Mouse (Mus musculus) thymus, postnatal 10 days (tissue): ENCODE data around the gene Kcnq1.

ENCODE experiments used
- DNase-seq, 2 experiments: peaks; one replicate each; pipeline ENCODE4 v3.0.0; 2021; ENCODE audit warnings: low spot score in 2 of 2

The Kcnq1 gene

DNA sequence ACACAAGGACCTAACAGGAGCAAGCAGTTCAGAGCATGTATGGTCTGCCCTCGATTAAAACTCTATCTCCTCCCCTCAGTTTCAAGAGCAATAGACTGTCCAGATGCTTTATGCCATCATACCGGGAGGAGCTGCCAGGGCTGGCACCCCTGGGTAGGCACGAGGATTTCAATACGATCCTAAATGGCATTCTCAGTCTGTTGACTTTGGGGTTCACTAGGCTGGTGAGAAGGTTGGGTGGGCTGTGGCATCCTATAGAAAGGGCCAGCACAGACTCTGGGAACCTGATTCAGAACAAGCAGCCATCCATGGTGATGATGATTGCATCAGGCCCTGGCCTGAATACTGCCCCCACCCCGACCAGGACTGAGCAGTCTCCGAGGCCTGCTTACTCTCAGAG is 79.3 kb downstream of the Kcnq1 start:
- DNase-seq: no peak

DNA sequence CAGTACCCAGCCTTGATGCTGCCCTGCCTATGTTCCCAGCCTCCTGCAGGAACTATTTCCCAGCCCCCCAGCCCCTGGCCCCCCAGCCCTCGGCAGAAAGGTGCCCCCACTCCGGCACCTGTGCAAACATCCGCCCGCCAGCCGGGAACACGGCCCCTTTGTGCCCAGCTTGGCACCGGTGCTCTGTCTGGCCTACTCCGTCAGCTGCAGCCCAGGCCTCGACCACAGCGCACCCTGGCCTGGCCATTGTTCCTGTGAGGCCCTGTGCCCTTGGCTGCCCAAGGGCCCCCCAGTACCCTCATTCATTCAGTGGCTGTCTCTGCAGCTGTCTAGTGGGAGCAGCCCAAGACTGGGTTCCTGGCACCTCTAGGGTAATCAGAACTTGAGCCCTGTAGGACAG is 80.2 kb downstream of the Kcnq1 start:
- no peak for DNase-seq

DNA sequence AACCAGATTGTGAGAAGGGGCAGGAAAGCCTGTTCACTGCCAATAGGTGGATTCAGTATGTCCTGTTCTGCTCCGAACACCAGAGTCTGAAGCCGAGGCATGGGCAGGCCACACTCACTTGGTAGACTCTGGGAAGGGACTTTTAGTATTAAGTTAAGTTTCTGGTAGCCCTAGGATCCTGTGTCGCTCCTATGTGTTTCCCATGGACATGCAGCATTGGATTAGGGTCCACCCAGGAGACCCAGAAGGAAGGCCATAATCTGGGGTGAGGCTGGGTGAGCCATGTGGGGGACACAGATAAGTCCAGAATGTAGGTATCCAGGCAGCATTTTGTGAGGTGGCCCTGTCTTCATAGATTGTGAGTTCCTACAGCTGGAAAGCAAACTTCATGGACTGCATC is 81.0 kb downstream of the Kcnq1 start:
- DNase-seq: no peak

DNA sequence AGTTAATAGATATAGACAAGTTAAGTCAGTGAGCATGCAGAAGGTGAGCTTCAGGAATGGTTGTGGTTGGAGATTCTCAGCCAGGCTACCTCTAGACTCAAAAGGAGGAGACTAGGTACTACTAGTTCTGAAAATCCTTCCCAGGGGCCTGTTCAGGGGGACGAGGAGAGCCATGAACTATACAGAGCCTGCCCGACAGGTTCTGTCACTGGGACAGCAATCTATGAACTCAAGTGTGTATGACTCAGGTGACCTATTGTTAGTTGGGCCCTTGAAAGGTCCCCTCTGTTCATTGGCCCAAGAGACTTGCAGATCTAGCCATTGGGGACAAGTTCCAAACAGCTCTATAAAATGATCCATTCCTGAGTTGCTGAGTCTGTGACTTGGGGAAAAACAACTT is 82.4 kb downstream of the Kcnq1 start:
- DNase-seq: no peak

DNA sequence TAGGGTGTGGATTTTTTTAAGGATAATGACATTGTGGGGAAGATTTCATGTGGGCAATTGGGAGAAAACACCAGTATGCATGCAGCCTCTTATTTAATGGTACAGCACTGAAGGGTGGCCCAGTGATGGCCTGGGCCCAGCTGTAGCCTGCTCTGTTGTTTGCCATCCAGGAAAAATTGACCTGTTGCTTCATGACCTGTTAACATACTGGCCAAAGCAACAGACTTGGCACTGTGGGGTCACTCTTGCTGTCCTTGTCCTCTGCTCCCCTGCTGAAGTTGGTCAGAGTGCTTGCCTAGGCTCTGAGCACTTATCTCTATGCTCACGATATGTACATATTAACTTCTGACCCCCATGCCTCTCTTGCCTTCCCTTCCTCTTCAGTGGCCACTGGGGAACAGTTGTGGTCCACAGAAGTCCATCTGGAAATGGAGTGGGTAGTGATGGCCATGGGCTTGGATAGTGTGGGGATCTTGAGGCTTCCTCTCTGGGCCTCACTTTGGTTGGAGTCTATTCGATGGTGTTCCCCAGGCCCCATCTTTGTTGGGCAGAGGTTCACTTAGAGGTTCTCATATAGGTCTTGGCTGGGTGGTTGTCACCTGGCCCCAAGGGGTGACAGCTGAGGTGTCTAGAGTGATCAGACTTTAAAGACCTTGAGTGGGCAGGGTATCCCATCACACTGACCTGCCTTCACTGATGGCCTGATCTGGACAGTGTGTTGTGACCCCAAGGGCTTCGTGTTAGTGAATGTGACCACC is 84.0 kb downstream of the Kcnq1 start:
- no peak for DNase-seq

DNA sequence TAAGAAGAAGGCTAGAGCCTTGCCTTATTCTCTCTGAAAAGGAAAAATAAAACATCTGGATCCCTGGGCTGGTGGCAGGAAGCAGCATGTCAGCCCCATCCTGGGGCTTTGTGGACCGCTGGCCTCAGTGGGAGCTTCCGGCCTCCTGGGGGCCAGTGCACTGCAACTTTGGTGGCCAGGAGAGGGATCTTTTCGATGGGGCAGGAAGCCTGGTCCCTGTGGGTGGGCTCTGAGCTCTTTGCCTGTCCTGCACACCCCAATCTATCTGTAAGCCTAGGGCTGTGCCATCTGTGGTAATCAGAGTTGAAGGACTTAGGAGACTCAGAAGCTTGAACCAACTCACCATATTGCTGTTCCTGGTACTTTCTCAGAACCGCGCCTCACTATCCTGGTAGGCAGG is 84.7 kb downstream of the Kcnq1 start:
- no peak for DNase-seq

DNA sequence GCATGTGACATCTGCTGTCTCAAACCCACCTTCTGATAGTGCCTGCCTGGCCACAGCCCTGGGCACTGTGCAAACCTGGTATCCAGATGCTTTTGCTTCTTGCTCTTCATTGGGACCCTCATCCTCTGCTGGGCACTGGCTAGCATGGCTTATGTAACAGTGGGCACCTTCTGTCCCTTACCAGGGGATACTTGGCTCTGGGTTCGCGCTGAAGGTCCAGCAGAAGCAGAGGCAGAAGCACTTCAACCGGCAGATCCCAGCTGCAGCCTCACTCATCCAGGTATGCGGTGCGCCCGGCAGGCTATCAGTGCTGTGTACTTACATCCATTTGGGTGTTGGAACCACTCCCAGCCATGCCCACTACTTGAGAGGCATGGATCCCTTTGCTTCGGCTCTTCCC is 86.2 kb downstream of the Kcnq1 start:
- DNase-seq: no peak

DNA sequence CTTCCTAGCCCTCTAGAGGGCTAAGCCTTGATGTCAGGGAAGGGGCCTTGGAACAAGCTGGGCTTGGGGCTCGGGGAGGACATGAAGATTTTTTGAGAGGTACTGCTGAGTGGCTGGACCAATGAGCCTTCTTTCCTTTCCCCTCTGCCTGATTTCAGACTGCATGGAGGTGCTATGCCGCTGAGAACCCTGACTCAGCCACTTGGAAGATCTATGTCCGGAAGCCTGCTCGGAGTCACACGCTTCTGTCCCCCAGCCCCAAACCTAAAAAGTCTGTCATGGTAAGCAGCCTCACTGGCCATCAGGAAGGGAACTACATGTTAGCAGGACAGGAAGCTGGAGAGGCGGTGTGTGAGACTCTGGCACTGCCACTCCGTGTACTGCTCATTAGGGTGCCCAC is 87.9 kb downstream of the Kcnq1 start:
- DNase-seq: no peak

DNA sequence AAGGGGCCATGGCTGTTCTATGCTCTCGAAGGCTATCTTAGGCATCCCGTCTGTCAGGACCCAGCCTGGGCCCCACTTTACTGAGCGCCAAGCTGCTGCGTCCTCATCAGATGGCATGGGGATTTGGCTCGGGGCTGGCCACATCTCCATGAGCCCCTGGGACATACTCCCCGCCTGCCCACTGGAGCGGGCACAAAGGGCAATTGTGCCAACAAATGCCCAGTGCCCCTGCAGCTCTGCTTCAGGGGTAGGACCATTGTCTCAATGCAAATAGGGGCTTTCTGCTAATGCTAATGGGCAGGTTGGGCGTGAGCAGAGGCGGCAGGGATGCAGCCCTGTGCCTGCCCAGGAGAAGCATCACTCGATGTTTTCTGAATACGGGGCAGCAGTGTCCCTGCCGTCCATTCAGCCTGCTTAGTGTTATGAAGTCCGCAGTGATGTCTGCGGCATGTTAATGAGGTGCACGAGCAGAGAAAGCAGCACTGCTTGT is 91.8 kb downstream of the Kcnq1 start:
- DNase-seq: no peak

DNA sequence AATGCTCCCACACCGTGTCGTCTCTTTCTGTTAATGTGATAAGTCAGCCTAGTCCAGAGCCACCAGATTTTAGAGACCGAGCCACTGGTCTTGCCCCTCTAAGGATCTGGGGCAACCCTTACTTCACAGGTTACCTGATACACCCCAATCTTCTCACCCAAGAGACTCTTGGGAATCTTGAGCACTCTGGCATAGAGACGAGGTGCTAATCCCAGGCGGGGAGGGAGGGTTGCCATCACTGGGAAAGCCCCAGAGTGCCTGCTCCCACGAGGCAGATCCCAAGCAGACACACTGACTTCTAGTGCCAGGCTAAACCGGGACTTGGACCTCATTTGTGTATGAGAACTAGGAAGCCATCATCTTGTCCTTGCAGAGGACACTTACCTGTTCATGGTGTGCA is 92.3 kb downstream of the Kcnq1 start:
- DNase-seq: no peak

DNA sequence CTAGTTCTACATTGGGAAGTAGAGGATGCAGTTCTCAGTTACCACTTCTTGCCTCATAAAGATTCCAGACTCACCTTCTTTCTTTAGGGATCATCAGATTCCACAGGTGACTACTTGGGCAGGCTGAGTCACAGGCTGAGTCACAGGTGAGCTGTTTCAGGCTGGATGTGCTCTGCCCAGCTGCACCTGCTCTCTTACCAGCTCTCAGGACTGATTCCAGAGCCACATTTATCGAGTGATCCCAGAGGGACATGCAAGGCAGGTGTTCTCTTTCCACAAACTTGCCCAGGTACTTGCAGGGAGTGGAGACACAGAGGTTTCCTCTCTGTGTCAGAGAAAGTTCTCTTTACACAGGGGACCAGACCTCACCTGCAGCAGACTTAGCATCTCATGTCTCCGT is 95.1 kb downstream of the Kcnq1 start:
- DNase-seq: no peak

DNA sequence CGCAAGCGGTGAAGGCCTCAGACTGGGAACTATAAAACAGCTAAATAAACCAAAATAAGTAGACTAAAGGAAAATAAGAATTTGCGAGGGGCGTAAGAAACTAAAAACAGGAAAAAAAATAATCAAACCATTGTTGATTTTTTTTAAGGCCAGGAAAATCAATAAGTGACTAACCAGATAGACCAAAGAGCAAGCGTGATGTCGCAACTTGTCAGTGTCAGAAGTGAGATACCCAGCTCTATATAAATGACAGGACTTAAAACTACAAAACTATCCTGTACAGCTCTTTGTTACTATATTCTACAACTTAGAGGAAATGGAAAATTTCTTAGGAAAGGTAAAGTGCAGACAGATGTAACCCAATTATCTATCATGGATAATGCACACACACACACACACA is 97.7 kb downstream of the Kcnq1 start:
- no peak for DNase-seq

DNA sequence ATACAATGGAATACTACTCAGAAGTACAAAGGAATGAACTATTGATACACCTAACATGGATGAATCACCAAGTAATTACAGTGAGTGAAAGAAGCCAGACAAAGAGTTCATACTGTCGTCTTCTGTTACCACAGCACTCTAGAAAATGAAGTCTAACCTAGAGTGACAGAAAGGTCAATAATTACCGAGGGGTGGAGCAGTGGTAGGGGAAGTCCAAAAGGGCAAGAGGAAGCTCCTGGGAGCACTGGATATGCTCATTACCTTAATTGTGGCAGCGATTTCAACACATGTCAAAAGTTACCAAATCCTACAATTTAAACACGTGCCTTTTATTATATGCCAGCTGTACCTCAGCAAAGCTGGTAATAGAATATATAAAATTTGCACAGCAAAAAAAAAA is 100.9 kb downstream of the Kcnq1 start:
- DNase-seq: no peak

DNA sequence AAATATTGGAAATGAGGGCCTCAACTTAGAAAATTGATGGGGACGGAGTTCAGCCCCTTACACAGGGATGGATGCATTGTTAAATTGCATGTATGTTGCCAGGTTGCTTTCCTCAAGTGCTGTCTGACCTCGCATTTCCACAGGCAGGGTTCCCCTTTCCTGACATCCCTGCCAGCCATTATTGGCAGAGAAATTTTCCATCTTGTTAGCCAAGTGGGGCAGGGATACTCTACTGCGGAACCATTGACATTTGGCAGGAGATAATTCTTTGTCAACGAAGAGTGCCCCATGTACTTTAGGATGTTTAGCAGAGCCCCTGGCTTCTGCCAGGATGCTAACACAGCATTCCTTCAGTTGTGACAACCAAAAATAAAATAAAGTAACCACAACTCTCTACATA is 104.6 kb downstream of the Kcnq1 start:
- no peak for DNase-seq

DNA sequence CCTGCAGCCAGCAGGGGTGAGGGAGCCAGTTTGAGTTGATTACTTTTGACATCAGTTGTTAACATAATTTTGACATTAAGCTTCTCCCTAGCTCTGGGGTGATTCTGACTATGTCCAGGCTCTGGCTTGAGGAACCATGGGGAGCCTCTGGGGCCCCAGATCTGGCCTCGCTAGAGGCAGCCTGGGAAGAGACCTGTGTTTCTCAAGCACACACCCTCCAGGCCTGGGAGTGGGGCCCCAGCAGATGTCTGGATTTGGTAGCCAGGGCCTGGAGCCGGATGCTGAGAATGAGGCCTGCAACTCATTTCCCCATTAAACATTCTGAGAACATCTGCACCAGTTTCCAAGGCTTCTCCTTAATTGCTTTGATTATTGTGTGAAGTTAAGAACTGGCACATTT is 145.0 kb downstream of the Kcnq1 start:
- DNase-seq: no peak

DNA sequence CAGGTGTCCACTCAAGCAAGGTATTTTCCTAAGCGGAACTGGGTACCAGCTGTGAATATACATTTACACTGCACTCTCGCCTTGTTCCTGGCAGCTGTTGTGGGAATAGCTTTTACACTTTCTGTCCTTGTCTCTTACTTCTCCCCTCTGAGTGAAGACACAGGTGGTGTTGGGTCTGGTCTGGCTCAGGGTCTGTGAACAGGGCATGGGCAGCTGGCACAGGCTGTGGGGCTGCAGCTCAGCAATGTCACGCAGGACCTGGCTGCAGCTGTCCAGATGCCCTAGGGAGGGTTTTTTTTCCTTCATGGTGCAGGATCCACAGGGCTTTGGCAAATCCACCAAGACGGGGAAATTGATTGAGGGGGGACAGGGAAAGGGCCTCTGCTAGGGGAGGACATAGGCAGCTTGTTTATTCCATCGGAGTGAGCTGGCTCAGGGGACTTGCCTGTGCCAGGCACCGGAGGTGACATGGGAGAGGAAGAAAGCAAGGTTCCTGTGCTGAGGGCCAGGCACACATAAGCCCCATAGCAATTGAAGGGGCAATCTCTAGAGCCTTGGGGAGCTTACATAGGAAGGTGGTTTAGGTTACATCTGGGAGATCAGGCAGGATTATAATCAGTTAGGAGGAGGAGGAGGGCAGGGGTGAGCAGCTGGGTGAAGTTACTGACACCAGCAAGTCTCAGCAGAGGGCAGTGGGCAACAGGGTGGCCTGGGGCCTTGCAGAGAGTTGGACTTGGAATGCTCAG is 147.1 kb downstream of the Kcnq1 start:
- no peak for DNase-seq

DNA sequence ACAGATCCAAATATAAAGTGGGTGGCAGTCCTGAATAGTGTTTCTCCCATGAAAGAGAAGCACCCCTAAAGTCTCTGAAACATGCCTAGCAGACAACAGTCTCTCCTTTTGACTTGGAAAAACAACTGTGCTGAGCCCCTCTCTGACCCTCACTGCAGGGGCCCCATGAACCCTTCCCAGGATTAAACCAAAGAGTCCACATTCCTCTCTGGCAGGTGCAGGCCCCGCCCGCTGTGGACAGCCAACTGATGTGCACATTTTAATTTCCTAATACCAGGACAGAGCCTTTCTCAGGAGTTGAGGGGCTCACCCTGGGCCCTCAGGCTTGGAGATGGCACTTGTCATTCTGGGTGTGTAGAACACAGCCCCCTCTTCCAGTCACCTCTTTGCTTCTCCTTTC is 148.7 kb downstream of the Kcnq1 start:
- no peak for DNase-seq

DNA sequence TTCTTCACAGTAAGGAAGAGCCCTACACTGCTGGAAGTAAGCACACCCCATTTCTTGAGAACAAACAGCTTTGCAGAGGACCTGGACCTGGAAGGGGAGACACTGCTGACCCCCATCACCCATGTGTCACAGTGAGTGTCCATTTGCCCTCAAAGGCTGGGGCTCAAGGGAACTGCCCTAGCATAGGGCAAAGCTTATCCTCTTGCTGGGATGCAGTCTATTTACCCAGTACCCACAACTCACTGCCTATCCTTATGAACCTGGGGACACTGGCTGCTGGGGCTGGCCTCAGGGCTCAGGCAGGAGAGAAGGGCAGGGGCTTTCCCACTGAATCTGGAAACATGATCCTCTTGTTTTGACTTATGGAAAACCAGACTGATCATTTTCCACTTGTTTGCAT is 155.1 kb downstream of the Kcnq1 start:
- no peak for DNase-seq

DNA sequence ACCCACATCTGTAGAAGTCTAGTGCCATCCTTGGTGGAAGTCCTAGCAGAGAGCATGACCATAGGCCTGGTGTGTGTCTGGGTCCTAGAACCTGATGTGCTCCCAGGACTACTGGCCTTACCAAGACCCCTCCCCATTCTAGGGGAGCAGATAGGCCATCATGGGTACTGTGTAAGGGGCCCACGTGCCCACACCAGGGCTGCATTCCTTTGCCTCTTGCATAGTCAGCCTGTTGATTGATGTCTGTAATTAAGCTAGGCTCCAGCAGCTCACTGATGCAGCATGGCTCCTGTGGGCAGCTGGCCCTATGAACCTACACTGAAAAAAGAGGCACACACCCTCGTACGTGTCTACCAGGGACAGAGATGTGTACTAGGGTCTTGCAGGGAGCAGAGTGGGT is 157.4 kb downstream of the Kcnq1 start:
- DNase-seq: no peak

DNA sequence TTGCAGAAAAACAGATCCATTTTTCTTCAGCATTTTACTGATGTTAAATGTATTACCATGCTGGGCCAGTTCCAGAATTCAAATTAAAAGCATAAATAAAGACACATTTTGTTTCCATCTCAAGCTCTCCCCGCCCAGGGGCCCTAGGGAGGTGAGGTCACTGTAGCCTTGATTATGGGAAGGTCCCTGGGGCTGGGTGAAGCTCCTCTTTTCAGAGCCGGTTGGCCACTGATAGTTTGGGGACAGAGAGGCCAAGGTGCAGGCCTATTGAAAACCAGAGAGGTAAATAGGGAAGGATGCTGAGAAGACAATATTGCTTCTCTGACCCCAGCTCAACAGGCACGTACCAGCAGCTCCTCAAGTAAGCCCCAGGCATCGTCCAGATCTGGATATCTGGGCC is 157.8 kb downstream of the Kcnq1 start:
- no peak for DNase-seq

DNA sequence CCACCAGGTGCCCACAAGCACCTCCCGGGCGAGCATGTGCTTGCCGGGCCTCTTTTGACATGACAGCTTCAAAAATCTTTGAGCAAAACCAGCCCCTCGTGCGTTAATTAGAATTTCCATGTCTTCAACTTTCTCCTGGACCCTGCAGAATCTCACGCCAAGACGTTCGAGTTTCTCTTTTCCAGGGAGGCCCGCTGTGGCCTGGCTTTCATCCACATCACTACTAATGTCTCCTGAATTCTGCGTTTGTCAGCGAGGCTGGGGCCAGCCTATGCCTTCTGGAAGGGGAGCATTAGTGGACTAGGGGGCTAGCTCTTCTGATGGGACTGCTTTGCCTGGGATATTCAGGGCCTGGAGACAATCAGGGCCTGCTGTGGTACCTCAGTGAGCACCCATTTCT is 159.2 kb downstream of the Kcnq1 start:
- DNase-seq: no peak

DNA sequence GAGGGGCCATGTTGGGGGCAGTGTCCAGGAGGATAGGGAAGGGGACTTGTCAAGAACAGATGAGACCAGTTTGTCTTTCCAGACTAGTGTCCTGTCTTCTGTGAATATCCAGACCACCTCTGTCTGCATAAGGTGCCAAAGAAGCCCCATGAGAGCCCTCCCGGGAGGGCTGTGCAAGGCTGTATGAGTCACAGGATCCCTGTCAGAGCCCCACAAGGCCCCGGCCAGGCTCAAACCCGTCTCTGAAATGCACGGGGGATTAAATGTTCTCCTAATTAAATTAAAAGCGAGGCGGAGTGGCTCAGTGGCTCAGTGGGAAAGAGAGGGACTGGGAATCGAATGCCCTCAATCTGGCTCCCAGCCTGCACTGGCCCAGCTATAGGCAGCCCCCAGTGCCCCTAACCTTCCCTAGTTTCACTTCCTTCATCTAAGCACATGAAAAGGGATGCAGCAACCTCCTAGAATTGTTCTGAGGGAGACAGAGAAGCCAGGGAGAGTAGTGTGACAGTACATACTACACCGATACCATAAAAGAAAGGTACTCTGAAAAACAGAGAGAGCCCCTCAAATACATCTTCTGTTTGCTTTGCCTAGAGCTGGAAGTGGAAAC is 159.8 kb downstream of the Kcnq1 start:
- no peak for DNase-seq

DNA sequence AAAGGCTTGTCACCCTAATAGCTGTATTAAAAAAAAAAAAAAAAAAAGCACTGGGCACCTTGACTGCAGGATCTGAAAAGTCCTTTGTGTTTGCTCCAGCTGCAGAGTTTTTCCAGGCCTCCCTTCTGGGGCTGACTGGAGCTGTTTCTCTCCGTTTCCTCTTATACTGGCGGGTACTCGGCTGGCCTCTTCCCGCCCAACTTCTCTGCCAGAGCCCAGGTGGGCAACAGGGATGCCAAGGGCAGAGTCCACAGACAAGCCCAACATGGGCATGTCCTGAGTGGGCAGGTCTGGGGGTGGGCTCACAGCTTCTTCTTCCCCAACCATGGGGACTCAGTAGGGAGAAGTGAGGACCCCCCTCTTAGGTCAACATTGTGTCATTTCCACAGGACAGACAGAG is 167.6 kb downstream of the Kcnq1 start:
- DNase-seq: no peak
